20 mouse cellular contexts compared by ENCODE assay signal in genomic region chr11:56244951-56245350, GRCm38 (mm10).
A peak's percentile ranks its signal among the peaks of the same experiment; 100 is the strongest.
DNase-seq lines count a peak whose midpoint lies in the region; ATAC-seq and TF ChIP-seq lines count a peak whose summit lies in the region.
"Had no signal": no experiment of that assay in that cellular context is flagged by ENCODE, and none has a peak within 500 bp of the region (broad histone marks: within the 10 kb centered on the region; RNA-seq: fewer than 3 reads in every experiment).

No protein-coding gene starts in this region.

- H3K36me3 ChIP-seq in midbrain, embryonic 10.5 days = no peaks in the 10 kb centered on the region
- H3K36me3 ChIP-seq in midbrain, embryonic 14.5 days (ENCODE audit: control insufficient read depth, insufficient read depth, low read length) = no peaks in the 10 kb centered on the region
- H3K36me3 ChIP-seq: embryonic facial prominence, embryonic 15.5 days; G1E; heart, embryonic 10.5 days; midbrain, embryonic 15.5 days had no signal

- ATAC-seq in frontal cortex, adult (ENCODE audit: low TSS enrichment) = peak; percentile 50
- no peak for ATAC-seq in midbrain, embryonic 14.5 days (ENCODE audit: low FRiP score, low TSS enrichment)
- ATAC-seq: activated CD4-positive, CD25-positive, alpha-beta regulatory T cell, adult 4 months; midbrain, embryonic 15.5 days had no signal

- no peak for TF ChIP-seq CTCF in layer of hippocampus, adult 2 months (conservative IDR thresholded peaks at IDR 0.05)

- H3K27ac ChIP-seq in midbrain, embryonic 10.5 days (replicated peaks) = 0 out of 2 replicates have a peak overlapping the region, but pooled peaks have one; percentile 46
- H3K27ac ChIP-seq in midbrain, embryonic 14.5 days (replicated peaks; ENCODE audit: low read depth, low read length) = no peak overlapping the region
- H3K27ac ChIP-seq in layer of hippocampus, adult 2 months = peak overlapping the region; percentile 83
- H3K27ac ChIP-seq: embryonic facial prominence, embryonic 15.5 days; heart, embryonic 10.5 days; kidney, postnatal 0 days; liver, embryonic 14.5 days; midbrain, embryonic 15.5 days had no signal

- no peak for DNase-seq in frontal cortex, postnatal 14 days (ENCODE audit: low spot score in 2 of 2)
- no peak for DNase-seq in midbrain, embryonic 10.5 days (ENCODE audit: low spot score)
- DNase-seq in midbrain, embryonic 14.5 days = no peak
- peak; percentile 44 to 75 for DNase-seq in layer of hippocampus, adult 2 months (ENCODE audit: low spot score in 2 of 2)
- peak; percentile 47 for DNase-seq in telencephalon, adult 2 months (ENCODE audit: low read depth, low spot score)
- no peak for DNase-seq in gastrocnemius, postnatal 25 days
- DNase-seq: adrenal gland, postnatal 14 days; cerebellum, adult 18-20 months; cerebellum, postnatal 36 days; kidney, adult 18-20 months; thymus, postnatal 14 days had no signal

- H3K4me1 ChIP-seq in midbrain, embryonic 10.5 days = peaks cover 26% of the 10 kb centered on the region
- H3K4me1 ChIP-seq in midbrain, embryonic 14.5 days (ENCODE audit: control insufficient read depth, insufficient read depth, low read length) = peaks cover 28% of the 10 kb centered on the region
- H3K4me1 ChIP-seq: embryonic facial prominence, embryonic 15.5 days had no signal

- no peaks in the 10 kb centered on the region for H3K27me3 ChIP-seq in midbrain, embryonic 10.5 days (ENCODE audit: low read depth, poor library complexity, severe bottlenecking)
- no peaks in the 10 kb centered on the region for H3K27me3 ChIP-seq in midbrain, embryonic 14.5 days (ENCODE audit: control insufficient read depth, insufficient read depth, low read length)
- H3K27me3 ChIP-seq: embryonic facial prominence, embryonic 15.5 days; midbrain, embryonic 15.5 days had no signal

- WGBS in midbrain, embryonic 10.5 days = 86% methylated on average over 2 of the region's 2 CpGs
- 90% methylated on average over 2 of the region's 2 CpGs for WGBS in midbrain, embryonic 14.5 days

- no peak overlapping the region for H3K4me3 ChIP-seq in midbrain, embryonic 10.5 days
- H3K4me3 ChIP-seq in midbrain, embryonic 14.5 days (replicated peaks; ENCODE audit: low read depth, low read length) = no peak overlapping the region
- H3K4me3 ChIP-seq in layer of hippocampus, adult 2 months = no peak overlapping the region
- H3K4me3 ChIP-seq: embryonic facial prominence, embryonic 15.5 days; heart, embryonic 10.5 days; midbrain, embryonic 15.5 days; myocyte had no signal

- H3K9ac ChIP-seq in midbrain, embryonic 14.5 days (replicated peaks; ENCODE audit: low read length) = no peak overlapping the region
- H3K9ac ChIP-seq: embryonic facial prominence, embryonic 15.5 days; liver, embryonic 14.5 days; midbrain, embryonic 15.5 days had no signal

- H3K4me2 ChIP-seq in midbrain, embryonic 14.5 days (ENCODE audit: low read length) = no peak overlapping the region
- H3K4me2 ChIP-seq: embryonic facial prominence, embryonic 15.5 days; midbrain, embryonic 15.5 days had no signal

- H3K9me3 ChIP-seq in midbrain, embryonic 10.5 days (replicated peaks) = no peaks in the 10 kb centered on the region; the same call in 1 of the 2 replicates
- H3K9me3 ChIP-seq in midbrain, embryonic 14.5 days (ENCODE audit: control insufficient read depth, low read length) = no peaks in the 10 kb centered on the region
- H3K9me3 ChIP-seq: embryonic facial prominence, embryonic 15.5 days; heart, embryonic 10.5 days; midbrain, embryonic 15.5 days had no signal

Comparison
In these comparisons a context has a peak if more than half of its experiments do, and no peak if none do; other contexts are left out.
1. DNase-seq: peak in layer of hippocampus, adult 2 months (2 of 2) and telencephalon, adult 2 months (single experiment); none in frontal cortex, postnatal 14 days (0 of 2), midbrain, embryonic 10.5 days (single experiment), midbrain, embryonic 14.5 days (single experiment) and gastrocnemius, postnatal 25 days (single experiment).